Mouse (Mus musculus): ENCODE results near the gene 2900026A02Rik.

DNA sequence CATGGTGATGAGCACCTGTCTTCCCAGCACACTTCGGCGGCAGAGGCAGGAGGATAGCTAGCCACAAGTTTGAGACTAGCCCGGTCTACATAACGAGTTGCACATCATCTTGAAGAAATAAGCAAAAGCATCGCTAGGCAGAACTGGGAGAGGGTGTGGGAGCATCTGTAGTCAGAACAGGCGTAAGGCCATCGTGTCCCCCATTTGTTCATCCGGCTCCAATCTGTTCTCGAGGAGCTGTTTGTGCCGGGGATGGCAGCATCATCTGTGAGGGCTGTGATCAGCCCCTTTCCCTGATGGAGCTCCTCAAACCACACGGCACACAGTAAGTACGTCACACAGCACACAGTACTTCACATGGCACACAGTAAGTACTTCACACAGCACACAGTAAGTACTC lies 94.6 kb downstream of the 2900026A02Rik start:
- TF ChIP-seq POLR2A (IDR thresholded peaks at IDR 0.05; ENCODE audit: borderline replicate concordance, low read depth, low read length) (no peak), CTCF (IDR thresholded peaks at IDR 0.05; ENCODE audit: low read depth, low read length) (no peak)

Measured in bone marrow macrophage, adult 2 months (primary cell).